Mouse (Mus musculus) liver, adult 2 months (tissue): ENCODE measurements at regions not wholly inside any gene's neighbourhood (a gene's known extent, or its start where the extent isn't known, plus 50 kb on each side); places are given as distances from the start of the nearest gene placed in this dataset.

Source experiments
- CTCF ChIP-seq: fragments of 200-500 bp; IDR thresholded peaks from 2 replicates; pipeline ENCODE4 v1.5.1; 2011; ENCODE audit warnings: low read depth, low read length, control low read depth
- POLR2A ChIP-seq: fragments of 200-500 bp; IDR thresholded peaks from 2 replicates; pipeline ENCODE4 v1.6.1; 2011; ENCODE audit warnings: low read length, control low read depth; ENCODE audit not compliant: insufficient read depth; ENCODE audit errors: extremely low read depth

GRCm38 (mm10) chr9:27453924-27454652 is 57.5 kb downstream of the Spata19 start:
- TF ChIP-seq POLR2A (no peak), CTCF (no peak)
